Mouse (Mus musculus): ENCODE data around the gene Glt1d1. TPM values are rescaled to one million over a fixed set of nuclear protein-coding genes. Genes with fewer than 3 reads are reported as not detected.
A peak's percentile ranks its signal among the peaks of the same experiment; 100 is the strongest.

The Glt1d1 gene
- total and polyA plus RNA-seq, 3 experiments, result not detected

DNA sequence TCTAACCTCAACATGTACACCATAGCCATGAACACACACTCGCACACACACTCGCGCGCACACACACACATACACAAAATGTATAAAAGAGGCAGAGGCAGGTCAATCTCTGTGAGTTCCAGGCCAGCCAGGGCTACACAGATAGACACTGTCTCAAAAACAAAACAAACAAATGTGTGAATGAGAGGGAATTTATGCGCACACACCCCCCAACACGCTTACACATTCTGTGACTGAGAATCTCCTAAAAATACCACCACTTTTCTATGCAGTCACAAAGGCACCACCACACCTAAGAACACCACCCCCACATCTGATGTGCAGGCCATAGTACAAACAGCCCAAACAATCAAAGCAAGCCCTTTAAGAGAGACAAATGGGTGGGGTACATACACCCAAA lies 19.7 kb upstream of the Glt1d1 start:
- intact Hi-C loops (cut with DNase I), result no loop called here
- DNase-seq, result no peak
- peaks cover 16% of the 10 kb centered on the region for H3K79me2 ChIP-seq (replicated peaks; ENCODE audit: control insufficient read depth, insufficient read depth, low read length)
- no peak overlapping the region; the same call in 1 of the 2 replicates for H3K27ac ChIP-seq
- TF ChIP-seq CTCF (IDR thresholded peaks at IDR 0.05) (no peak), EP300 (IDR thresholded peaks at IDR 0.05; ENCODE audit: insufficient read depth, low read depth, low read length) (no peak)
- 91% methylated on average over 6 of the region's 6 CpGs for WGBS
- H3K36me3 ChIP-seq (ENCODE audit: control insufficient read depth, insufficient read depth, low read length), result peaks cover 25% of the 10 kb centered on the region
- no peak overlapping the region for H3K4me3 ChIP-seq
- H3K4me1 ChIP-seq (ENCODE audit: control insufficient read depth, insufficient read depth, low read length), result peaks cover 42% of the 10 kb centered on the region
- H3K27me3 ChIP-seq (ENCODE audit: control insufficient read depth, insufficient read depth, low read length), result no peaks in the 10 kb centered on the region
- H3K9ac ChIP-seq (ENCODE audit: low read depth, low read length), result no peak overlapping the region

DNA sequence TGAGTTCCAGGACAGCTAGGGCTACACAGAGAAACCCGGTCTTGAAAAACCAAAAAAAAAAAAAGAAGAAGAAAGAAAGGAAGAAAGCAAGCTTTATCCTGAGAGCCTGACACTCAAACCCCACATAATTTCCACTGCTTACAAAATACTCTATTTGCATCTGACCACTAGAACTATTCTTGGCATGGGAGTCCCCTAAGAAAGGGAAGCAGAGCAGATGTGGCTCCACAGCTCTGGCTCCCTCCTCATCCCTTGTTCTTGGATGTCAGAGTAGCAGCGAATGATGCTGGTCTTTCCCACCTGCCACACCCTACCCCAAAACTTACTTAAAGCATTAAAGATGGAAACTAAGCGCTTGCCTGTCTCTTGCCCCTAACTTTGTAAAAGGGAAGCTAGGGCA lies 16.6 kb upstream of the Glt1d1 start:
- Histone ChIP-seq H3K79me2 (replicated peaks; ENCODE audit: control insufficient read depth, insufficient read depth, low read length) (peaks cover 10% of the 10 kb centered on the region), H3K4me3 (peak overlapping the region; percentile 95; the same call in 1 of the 2 replicates), H3K4me1 (ENCODE audit: control insufficient read depth, insufficient read depth, low read length) (peaks cover 28% of the 10 kb centered on the region), H3K27me3 (ENCODE audit: control insufficient read depth, insufficient read depth, low read length) (no peaks in the 10 kb centered on the region), H3K9ac (ENCODE audit: low read depth, low read length) (no peak overlapping the region; the same call in 1 of the 2 replicates), H3K36me3 (ENCODE audit: control insufficient read depth, insufficient read depth, low read length) (peaks cover 7% of the 10 kb centered on the region), H3K27ac (no peak overlapping the region)
- WGBS, result 66% methylated on average over 3 of the region's 3 CpGs
- no peak for DNase-seq
- no peak for TF ChIP-seq CTCF (IDR thresholded peaks at IDR 0.05)
- TF ChIP-seq EP300 (IDR thresholded peaks at IDR 0.05; ENCODE audit: insufficient read depth, low read depth, low read length), result 0 out of 2 replicates have a peak, but pooled peaks have one; percentile 19
- no peak for TF ChIP-seq POLR2A (IDR thresholded peaks at IDR 0.05; ENCODE audit: insufficient read depth, low read depth, low read length)
- intact Hi-C loops (cut with DNase I), result no loop called here

DNA sequence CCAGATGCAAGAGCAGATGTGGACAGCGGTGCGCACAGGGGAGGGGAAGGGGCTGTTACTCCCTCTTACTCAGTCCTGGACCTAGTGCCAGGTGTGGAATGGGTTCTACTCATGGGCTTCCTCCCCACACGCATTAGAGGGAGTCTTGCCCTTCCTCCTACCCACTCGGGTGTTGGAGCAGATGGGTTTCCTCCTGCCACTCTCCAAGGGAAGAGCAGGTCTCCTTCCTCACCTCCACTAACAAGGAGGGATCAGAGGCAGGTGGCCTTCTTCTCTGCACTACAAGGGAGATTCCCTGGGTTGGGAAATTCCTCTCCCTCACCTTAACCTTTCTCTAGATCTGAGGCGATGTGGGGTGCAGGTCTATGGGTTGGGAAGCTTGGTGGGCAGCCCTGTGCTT lies 15.9 kb upstream of the Glt1d1 start:
- Histone ChIP-seq H3K9ac (ENCODE audit: low read depth, low read length) (peak overlapping the region; percentile 99), H3K27me3 (ENCODE audit: control insufficient read depth, insufficient read depth, low read length) (no peaks in the 10 kb centered on the region), H3K79me2 (replicated peaks; ENCODE audit: control insufficient read depth, insufficient read depth, low read length) (peaks cover 10% of the 10 kb centered on the region), H3K27ac (peak overlapping the region; percentile 88), H3K4me3 (peak overlapping the region; percentile 95), H3K4me1 (ENCODE audit: control insufficient read depth, insufficient read depth, low read length) (peaks cover 24% of the 10 kb centered on the region), H3K36me3 (ENCODE audit: control insufficient read depth, insufficient read depth, low read length) (peaks cover 5% of the 10 kb centered on the region)
- WGBS, result 18% methylated on average over 5 of the region's 5 CpGs
- DNase-seq, result no peak
- no peak for TF ChIP-seq EP300 (IDR thresholded peaks at IDR 0.05; ENCODE audit: insufficient read depth, low read depth, low read length)
- no peak for TF ChIP-seq CTCF (IDR thresholded peaks at IDR 0.05)
- TF ChIP-seq POLR2A (IDR thresholded peaks at IDR 0.05; ENCODE audit: insufficient read depth, low read depth, low read length), result no peak
- intact Hi-C loops (cut with DNase I), result no loop called here

DNA sequence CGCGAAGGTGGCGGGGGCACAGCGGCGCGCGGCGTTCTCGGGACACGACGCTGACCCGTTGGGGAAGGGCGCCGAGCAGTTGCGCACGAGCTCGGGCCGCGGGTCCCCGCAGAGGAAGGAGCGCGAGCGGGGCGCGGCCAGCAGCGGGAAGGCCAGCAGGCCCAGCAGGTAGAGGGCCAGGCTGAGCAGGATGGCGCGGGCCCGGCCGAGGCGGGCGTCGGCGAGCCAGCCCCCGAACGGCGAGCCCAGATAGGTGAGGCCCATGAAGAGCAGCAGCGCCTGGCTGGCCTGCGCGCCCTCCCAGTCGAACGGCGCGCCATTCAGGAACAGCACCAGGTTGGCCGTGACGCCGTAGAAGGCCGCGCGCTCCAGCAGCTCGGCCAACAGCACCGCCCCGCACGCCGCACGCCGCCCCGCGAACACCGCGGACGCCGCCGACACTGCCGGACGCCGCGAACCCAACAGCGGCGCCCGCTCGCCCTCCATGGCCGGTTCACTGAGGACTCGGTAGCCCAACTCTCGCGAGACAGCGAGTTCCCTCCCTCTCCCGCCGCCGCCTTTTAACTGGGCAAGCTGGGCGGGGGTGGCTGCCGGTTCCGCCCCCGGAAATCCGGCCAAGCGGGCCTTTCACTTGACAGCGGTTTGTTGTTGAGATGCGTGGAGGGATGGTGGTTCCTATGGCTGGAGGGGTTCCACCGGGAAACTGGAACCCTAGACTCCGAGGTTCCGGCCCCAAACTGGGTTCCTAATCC lies 15.0 kb upstream of the Glt1d1 start:
- DNase-seq, result peak; percentile 98
- under 1% methylated on average over 90 of the region's 91 CpGs for WGBS
- Histone ChIP-seq H3K27me3 (ENCODE audit: control insufficient read depth, insufficient read depth, low read length) (no peaks in the 10 kb centered on the region), H3K27ac (peak overlapping the region; percentile 88), H3K4me1 (ENCODE audit: control insufficient read depth, insufficient read depth, low read length) (peaks cover 17% of the 10 kb centered on the region), H3K4me3 (peak overlapping the region; percentile 95), H3K36me3 (ENCODE audit: control insufficient read depth, insufficient read depth, low read length) (peaks cover 2% of the 10 kb centered on the region; the same call in 1 of the 2 replicates), H3K79me2 (replicated peaks; ENCODE audit: control insufficient read depth, insufficient read depth, low read length) (peaks cover 10% of the 10 kb centered on the region), H3K9ac (ENCODE audit: low read depth, low read length) (peak overlapping the region; percentile 99)
- TF ChIP-seq EP300 (IDR thresholded peaks at IDR 0.05; ENCODE audit: insufficient read depth, low read depth, low read length), result no peak
- peak; percentile 76 for TF ChIP-seq POLR2A (IDR thresholded peaks at IDR 0.05; ENCODE audit: insufficient read depth, low read depth, low read length)
- no peak for TF ChIP-seq CTCF (IDR thresholded peaks at IDR 0.05)
- intact Hi-C loops (cut with DNase I), result no loop called here

DNA sequence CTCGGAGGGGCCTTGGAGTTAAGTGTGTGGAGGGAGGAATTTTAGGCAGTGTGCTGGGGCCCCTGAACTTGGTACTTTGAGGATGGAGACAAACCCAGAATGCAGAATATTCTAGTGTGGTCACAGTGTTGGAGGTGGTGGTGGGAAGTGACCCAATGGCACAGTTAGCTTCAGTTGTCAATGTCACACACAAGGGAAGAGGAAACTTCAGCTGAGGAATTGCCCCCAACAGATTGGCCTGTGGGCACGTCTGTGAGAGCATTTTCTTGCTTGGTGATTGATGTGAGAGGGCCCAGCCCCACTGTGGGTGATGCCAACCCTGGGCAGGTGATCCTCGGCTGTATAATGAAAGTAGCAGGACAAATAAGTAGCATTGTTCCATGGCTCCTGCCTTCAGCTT lies 13.2 kb upstream of the Glt1d1 start:
- no peak for DNase-seq
- 54% methylated on average over 3 of the region's 3 CpGs for WGBS
- H3K36me3 ChIP-seq (ENCODE audit: control insufficient read depth, insufficient read depth, low read length), result no peaks in the 10 kb centered on the region; the same call in 1 of the 2 replicates
- H3K4me3 ChIP-seq, result no peak overlapping the region
- intact Hi-C loops (cut with DNase I), result no loop called here
- no peak overlapping the region for H3K9ac ChIP-seq (ENCODE audit: low read depth, low read length)
- TF ChIP-seq CTCF (IDR thresholded peaks at IDR 0.05) (no peak), POLR2A (IDR thresholded peaks at IDR 0.05; ENCODE audit: insufficient read depth, low read depth, low read length) (no peak), EP300 (IDR thresholded peaks at IDR 0.05; ENCODE audit: insufficient read depth, low read depth, low read length) (no peak)
- peaks cover 8% of the 10 kb centered on the region; the same call in 1 of the 2 replicates for H3K79me2 ChIP-seq (replicated peaks; ENCODE audit: control insufficient read depth, insufficient read depth, low read length)
- peaks cover 11% of the 10 kb centered on the region for H3K4me1 ChIP-seq (ENCODE audit: control insufficient read depth, insufficient read depth, low read length)
- no peak overlapping the region for H3K27ac ChIP-seq
- H3K27me3 ChIP-seq (ENCODE audit: control insufficient read depth, insufficient read depth, low read length), result no peaks in the 10 kb centered on the region

DNA sequence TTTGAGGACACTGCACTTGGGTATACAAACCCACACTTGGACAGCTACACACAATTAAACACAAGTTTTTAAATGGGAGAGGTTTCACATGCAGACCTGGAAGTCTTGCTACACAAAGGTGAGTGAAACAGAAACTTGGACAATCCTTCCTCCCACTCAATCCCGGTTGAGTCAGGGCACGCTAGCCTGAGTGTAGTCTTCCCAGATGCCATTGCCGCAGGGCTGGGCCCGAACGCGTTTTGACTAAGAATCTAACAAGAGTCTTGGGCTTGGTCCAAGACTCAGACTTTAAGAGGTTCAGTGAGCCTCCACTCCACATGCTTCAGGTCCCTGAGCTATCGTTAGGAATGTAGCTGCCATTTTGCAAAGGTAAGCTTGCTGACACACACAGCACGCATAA lies 11.7 kb upstream of the Glt1d1 start:
- H3K36me3 ChIP-seq (ENCODE audit: control insufficient read depth, insufficient read depth, low read length), result no peaks in the 10 kb centered on the region
- no peak for DNase-seq
- TF ChIP-seq POLR2A (IDR thresholded peaks at IDR 0.05; ENCODE audit: insufficient read depth, low read depth, low read length) (no peak), CTCF (IDR thresholded peaks at IDR 0.05) (no peak)
- H3K79me2 ChIP-seq (replicated peaks; ENCODE audit: control insufficient read depth, insufficient read depth, low read length), result peaks cover 7% of the 10 kb centered on the region; the same call in 1 of the 2 replicates
- peaks cover 7% of the 10 kb centered on the region for H3K4me1 ChIP-seq (ENCODE audit: control insufficient read depth, insufficient read depth, low read length)
- no peak overlapping the region for H3K4me3 ChIP-seq
- no peaks in the 10 kb centered on the region for H3K27me3 ChIP-seq (ENCODE audit: control insufficient read depth, insufficient read depth, low read length)
- H3K9ac ChIP-seq (ENCODE audit: low read depth, low read length), result no peak overlapping the region
- H3K27ac ChIP-seq, result no peak overlapping the region
- intact Hi-C loops (cut with DNase I), result no loop called here
- WGBS, result 80% methylated on average over 8 of the region's 8 CpGs
